Mouse (Mus musculus) frontal cortex, postnatal 36 days (tissue): ENCODE results near the gene Plxdc1.

Experiments
- DNase-seq, 2 experiments: peaks; one replicate each; pipeline ENCODE4 v3.0.0; 2022; ENCODE audit warnings: low spot score in 2 of 2

Gene Plxdc1

GRCm38 (mm10) chr11:97987551-97988526 lies 1.6 kb upstream of the Plxdc1 start:
- peak; percentile 99 for DNase-seq

- no peak for DNase-seq
Observed at GRCm38 (mm10) chr11:97986738-97987465, 658 bp upstream of the Plxdc1 start.

GRCm38 (mm10) chr11:97983983-97984382 lies 2.3 kb downstream of the Plxdc1 start:
- no peak for DNase-seq

GRCm38 (mm10) chr11:97983506-97983905 lies 2.7 kb downstream of the Plxdc1 start:
- DNase-seq, result no peak

GRCm38 (mm10) chr11:97982721-97983120 lies 3.5 kb downstream of the Plxdc1 start:
- no peak for DNase-seq

GRCm38 (mm10) chr11:97980531-97980966 lies 5.7 kb downstream of the Plxdc1 start:
- DNase-seq, result no peak

DNA sequence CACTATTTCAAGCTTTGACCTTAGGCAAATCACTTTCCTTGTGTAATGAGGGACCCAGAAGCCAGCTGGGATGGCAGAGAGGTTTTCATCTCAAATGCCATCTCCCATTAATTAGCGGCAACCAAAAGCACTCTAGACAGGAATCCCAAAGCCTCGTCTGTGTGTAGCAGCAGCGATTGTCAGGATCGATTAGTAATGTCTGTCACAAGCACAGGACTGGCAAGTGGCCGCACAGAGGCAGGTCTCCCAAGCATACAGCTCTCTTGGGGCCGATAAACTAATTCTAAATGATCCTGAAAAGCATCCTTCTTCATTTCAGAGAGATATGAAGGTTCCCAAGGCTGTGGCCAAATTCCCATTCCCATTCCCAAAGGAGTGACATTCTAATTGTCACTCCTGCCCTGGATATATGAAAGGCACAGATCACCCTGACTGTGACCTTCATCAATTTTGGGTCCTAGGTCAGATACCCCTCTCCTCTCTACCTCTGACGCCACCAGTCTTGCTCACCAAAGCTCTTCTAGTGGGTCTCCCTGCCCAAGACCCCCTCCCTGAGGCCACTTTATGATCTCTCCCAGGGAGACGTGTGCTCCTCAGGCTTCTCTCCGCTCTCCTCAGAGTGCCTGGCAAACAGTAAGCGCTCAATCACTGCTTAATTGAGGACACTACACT lies 6.3 kb downstream of the Plxdc1 start:
- DNase-seq, result no peak

- DNase-seq, result no peak
Observed at GRCm38 (mm10) chr11:97978392-97978791, 7.9 kb downstream of the Plxdc1 start.

DNA sequence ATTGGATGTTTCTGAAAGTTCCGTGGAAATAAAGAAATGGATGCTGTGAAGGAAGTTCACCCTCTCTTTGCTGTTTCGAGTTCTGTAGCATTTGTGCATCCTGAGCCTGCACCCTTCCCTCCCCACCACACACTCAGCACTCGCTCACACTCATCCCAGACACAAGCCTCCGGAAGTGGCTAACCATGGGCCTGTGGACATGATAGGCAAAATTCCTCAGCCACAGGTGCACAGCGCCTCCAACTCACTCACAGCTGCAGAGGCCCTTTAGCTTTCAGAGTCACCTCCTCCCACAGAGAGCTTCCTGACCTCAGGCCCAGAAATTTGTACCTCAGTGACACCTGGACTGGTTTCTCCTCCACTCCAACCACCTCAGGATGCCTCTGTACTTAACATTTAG lies 8.4 kb downstream of the Plxdc1 start:
- no peak for DNase-seq

- DNase-seq, result no peak
Observed at GRCm38 (mm10) chr11:97974746-97975145, 11.5 kb downstream of the Plxdc1 start.

GRCm38 (mm10) chr11:97974141-97974540 lies 12.1 kb downstream of the Plxdc1 start:
- DNase-seq, result no peak

DNA sequence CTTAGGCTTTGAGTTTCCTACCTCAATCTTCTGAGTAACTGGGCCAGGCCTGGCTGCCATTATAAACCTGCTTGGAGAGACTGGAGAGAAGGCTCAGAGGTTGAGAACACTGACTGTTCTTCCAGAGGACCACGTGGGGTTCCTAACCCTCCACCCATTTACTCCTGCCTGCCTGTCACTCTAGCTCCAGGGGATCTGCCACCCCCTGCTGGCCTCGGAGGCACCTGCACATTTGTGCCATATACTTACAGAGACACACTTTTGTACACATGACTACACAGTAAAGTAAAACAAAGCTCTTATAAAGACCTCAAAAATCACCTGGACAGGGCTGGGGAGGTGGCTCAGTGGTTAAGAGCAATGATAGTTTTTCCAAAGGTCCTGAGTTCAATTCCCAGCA lies 13.8 kb downstream of the Plxdc1 start:
- DNase-seq, result no peak

GRCm38 (mm10) chr11:97971232-97971631 lies 15.0 kb downstream of the Plxdc1 start:
- DNase-seq, result peak; percentile 88 to 92

GRCm38 (mm10) chr11:97970771-97971170 lies 15.5 kb downstream of the Plxdc1 start:
- DNase-seq, result no peak

- DNase-seq, result no peak
Observed at GRCm38 (mm10) chr11:97968385-97968784, 17.9 kb downstream of the Plxdc1 start.

- DNase-seq, result no peak
Observed at GRCm38 (mm10) chr11:97967114-97967513, 19.1 kb downstream of the Plxdc1 start.

- DNase-seq, result no peak
Observed at GRCm38 (mm10) chr11:97960907-97961306, 25.3 kb downstream of the Plxdc1 start.

- no peak for DNase-seq
Observed at GRCm38 (mm10) chr11:97959300-97959680, 27.0 kb downstream of the Plxdc1 start.

DNA sequence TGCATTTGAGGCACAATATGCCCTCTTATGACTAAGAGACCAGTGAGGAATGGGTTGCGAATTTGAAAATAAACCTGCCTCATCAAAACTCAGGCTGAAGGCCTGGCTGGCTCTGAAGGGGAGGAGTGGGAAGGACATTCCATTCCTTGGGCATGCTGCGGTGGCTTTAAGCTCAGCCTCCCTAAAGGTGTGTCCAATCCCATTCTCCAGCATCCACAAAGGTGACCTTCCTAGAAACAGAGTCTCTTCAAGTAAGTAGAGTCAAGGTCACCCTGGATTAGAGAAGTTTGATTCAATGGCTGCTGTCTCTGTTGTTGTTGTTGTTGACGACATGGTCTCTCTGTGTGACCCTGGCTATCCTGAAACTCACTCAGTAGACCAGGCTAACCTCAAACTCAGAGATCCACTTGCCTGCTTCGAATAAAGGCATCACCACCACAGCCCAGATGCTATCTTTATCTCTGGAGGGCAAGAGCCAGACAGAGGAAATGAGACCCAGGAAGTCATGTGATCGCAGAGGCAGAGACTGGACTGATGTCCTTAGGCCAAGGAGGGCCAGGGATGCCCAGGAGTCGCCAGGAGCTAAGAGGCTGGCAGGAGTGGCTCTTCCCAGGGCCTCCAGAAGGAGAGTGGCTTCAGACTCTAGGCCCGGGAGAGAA lies 27.5 kb downstream of the Plxdc1 start:
- DNase-seq, result no peak

DNA sequence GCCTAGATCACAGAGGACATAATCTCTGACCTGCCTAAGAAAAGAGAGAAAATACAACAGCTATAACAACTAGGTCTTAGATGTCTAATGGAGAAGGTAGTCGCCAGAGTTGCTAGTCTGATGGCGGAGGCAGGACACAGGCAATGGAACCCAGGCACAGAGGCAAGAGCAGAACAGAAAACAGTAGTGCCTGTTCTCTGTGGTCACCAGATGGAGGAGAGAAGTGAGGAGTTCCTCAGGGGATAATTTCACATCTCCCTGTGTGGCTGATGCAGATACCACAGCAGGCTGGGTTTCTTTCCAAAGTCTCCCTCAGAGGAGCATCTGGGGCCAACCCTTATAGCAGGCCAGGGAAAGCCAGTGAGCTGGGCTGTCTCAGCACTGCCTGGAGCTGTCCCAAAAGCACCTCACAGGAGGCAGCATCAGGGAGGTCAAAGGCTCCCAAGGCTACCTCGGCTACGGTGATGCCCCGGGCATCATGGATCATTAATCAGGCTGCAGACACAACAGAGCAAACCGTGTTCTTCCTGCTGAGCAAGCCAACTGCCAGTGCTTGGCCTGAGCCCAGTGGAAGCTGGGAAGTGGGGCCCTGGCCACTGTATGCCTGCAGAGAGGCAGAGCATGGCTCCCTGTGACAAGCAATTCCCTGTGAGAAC lies 29.2 kb downstream of the Plxdc1 start:
- no peak for DNase-seq

DNA sequence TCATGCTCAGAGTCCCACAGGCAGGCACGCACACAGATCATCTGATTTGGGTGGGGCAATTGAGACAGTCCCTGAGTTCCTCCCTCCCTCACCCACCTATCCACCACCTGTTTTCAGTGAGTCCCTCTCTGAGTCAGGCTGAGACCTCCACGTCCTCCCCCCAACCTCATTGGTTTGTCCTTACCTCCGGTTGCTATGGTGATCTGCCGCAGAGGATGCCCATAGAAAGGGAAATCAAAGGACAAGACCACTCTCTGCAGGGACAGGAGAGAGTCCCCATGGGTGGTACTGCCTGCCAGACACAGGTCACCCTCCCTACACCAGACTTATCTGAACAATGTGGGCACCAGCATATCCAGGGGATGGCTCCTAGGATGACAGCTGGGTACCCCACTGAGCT lies 30.3 kb downstream of the Plxdc1 start:
- no peak for DNase-seq
